Mouse (Mus musculus) retina, adult 2 months (tissue): Measurements from ENCODE around the gene Fam129b.

Experiments
- DNase-seq: peaks from one replicate; pipeline ENCODE4 v3.0.0-alpha.2; 2012; ENCODE audit warnings: low read depth, low spot score

The Fam129b gene

GRCm38 (mm10) chr2:32964659-32965457 is 88.9 kb downstream of the Fam129b start:
- DNase-seq: no peak

- no peak for DNase-seq
Observed at GRCm38 (mm10) chr2:32965511-32966183, 89.7 kb downstream of the Fam129b start.

DNA sequence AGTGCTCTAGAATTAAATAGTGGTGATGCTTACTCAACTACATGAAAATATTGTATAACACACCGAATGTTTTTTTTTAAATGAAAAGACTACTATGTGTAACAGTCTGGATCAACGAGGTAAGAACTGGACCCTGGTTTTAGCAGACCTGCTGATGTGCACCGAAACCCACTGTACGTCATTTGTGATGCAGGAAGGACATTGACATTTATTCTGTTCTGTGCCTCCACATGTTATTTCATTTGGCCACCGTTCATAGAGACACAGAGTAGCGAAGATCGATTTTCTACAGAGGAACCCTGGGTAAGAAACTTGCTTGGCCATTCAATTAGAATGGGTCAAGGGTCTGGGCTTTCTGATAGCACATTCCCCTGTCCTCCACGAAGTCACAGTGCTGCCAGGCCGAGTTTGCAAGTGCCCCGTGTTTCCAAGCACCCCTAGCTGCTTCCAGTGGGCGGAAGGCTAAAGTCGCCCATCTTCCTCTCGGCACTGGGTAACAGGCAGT is 90.3 kb downstream of the Fam129b start:
- no peak for DNase-seq

DNA sequence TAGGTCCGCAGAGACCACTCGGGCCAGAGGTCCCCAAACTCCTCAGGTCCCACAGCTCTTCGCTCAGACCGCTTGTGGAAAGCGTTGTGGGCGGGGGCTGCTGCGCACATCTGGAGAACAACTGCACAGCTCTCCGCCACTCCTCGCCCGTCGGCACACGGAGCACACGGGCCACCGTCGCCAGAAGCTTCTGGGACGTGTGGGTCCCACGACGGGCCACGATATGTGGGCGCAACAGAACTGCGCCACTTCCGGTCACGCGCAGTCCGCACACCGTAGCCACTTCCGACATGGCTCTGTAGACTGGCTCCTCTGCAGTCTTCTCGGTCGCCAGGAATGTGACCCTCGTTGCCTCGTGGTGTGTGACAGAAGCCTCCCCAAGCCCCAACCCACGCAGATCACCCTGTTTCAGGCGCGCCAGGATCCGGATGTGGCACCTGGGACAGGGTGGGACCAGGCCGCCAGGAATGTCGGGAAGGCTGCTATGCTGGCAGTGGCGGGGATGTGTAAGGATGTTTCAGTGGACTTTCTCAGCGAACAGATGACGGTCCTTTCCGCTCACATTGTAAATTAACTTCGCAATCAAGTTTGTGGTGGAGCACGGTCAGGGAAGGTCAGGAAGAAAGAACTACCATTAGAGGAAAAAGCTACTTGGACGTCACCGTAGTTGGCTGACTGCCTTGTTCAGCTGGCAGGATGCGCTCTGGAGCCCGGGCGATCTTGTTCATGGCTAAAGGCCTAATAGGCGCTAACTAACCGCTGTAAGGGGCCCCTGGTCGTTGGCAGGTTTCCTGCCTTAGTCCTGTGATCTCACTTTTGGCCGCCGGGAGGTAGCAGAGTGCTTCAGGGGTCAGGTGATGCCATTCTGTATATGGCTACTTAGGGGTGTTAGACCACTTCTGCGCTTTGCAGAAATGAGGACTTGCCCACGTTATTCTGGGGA is 91.0 kb downstream of the Fam129b start:
- peak; percentile 81 for DNase-seq

DNA sequence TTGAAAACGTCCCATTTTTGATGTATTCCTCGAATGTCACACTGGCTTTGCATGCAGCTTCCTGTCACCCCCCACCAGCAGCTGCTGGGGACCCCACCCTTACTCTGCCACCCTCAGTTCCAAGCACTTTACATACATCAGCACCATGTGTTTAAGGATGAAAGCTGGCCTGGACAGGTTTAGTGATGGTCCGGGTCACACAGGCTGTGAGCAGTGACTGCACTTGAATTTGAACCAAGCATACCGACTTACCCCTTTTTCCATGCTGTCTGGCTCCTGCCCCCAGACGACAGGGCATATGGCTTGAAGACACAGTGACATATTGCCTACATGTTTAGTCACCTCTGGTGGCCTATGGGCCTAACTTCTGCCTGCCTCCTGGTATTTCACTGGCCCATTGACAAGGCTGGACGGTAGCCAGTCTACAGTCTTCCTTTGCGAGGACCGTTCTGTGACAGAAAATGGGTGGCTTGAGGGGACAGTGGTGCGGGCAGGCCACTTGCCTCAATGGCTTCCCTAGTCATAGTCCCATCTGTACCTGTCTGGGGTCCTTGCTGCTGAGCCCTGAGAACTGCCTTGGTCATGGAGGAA is 92.2 kb downstream of the Fam129b start:
- no peak for DNase-seq

DNA sequence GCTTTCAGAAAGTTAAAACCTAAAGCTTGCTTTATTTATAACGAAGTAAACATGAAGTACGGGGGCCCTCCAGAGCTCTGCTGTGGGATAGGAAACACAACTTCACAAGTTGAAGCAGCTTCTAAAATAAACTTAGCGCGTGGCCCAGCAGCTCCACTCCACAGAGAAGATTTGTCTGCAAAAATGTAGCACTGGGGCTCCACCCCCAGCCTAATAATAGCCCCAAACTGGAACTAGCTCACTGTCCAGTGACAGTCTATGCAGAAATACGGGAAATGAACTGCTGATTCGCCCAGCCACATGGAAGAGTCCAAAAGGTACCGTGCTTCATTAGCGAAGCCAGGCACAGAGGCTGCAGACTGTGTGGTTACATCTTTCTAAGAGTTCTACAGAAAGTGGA is 93.4 kb downstream of the Fam129b start:
- DNase-seq: no peak

GRCm38 (mm10) chr2:32971235-32971634 is 95.3 kb downstream of the Fam129b start:
- DNase-seq: no peak

- DNase-seq: no peak
Observed at GRCm38 (mm10) chr2:32974216-32974615, 98.3 kb downstream of the Fam129b start.
